Mouse (Mus musculus): ENCODE results near the gene Rnasek. TPM values are rescaled to one million over a fixed set of nuclear protein-coding genes. Genes with fewer than 3 reads are reported as not detected.

The Rnasek gene
- polyA plus RNA-seq, 1 experiment from 2014 or later: 241 TPM

GRCm38 (mm10) chr11:70200036-70200608, 39.5 kb downstream of the Rnasek start:
- no peaks in the 10 kb centered on the region for H3K27me3 ChIP-seq (ENCODE audit: insufficient read depth, low read length)
- DNase-seq (no peak), ATAC-seq (no peak)
- 63% methylated on average over 5 of the region's 5 CpGs for WGBS (ENCODE audit: insufficient replicate concordance)
- H3K4me2 ChIP-seq (ENCODE audit: low read depth, low read length): no peak overlapping the region
- no peaks in the 10 kb centered on the region for H3K9me3 ChIP-seq (ENCODE audit: low read length)
- no peaks in the 10 kb centered on the region for H3K36me3 ChIP-seq (replicated peaks; ENCODE audit: insufficient read depth, low read length)
- H3K4me3 ChIP-seq (ENCODE audit: low read depth, low read length): no peak overlapping the region
- H3K27ac ChIP-seq (ENCODE audit: low read depth): no peak overlapping the region
- no peak overlapping the region for H3K9ac ChIP-seq (replicated peaks)
- no peaks in the 10 kb centered on the region for H3K4me1 ChIP-seq (ENCODE audit: insufficient read depth)
- TF ChIP-seq CTCF (IDR thresholded peaks at IDR 0.05; ENCODE audit: low read depth) (no peak), EP300 (IDR thresholded peaks at IDR 0.05; ENCODE audit: low read depth) (no peak)

- 70% methylated on average over 8 of the region's 8 CpGs for WGBS (ENCODE audit: insufficient replicate concordance)
- Histone ChIP-seq H3K4me3 (ENCODE audit: low read depth, low read length) (no peak overlapping the region), H3K9ac (replicated peaks) (no peak overlapping the region), H3K4me1 (ENCODE audit: insufficient read depth) (no peaks in the 10 kb centered on the region), H3K27me3 (ENCODE audit: insufficient read depth, low read length) (no peaks in the 10 kb centered on the region), H3K36me3 (replicated peaks; ENCODE audit: insufficient read depth, low read length) (no peaks in the 10 kb centered on the region), H3K27ac (ENCODE audit: low read depth) (no peak overlapping the region), H3K9me3 (ENCODE audit: low read length) (no peaks in the 10 kb centered on the region), H3K4me2 (ENCODE audit: low read depth, low read length) (no peak overlapping the region)
- TF ChIP-seq EP300 (IDR thresholded peaks at IDR 0.05; ENCODE audit: low read depth) (no peak), CTCF (IDR thresholded peaks at IDR 0.05; ENCODE audit: low read depth) (no peak)
- no peak for DNase-seq
- ATAC-seq: no peak
Observed at GRCm38 (mm10) chr11:70199107-70199506, 40.5 kb downstream of the Rnasek start.

- WGBS (ENCODE audit: insufficient replicate concordance): 44% methylated on average over 3 of the region's 3 CpGs
- no peaks in the 10 kb centered on the region for H3K27me3 ChIP-seq (ENCODE audit: insufficient read depth, low read length)
- TF ChIP-seq EP300 (IDR thresholded peaks at IDR 0.05; ENCODE audit: low read depth) (no peak), CTCF (IDR thresholded peaks at IDR 0.05; ENCODE audit: low read depth) (no peak)
Observed at GRCm38 (mm10) chr11:70198332-70198731, 41.3 kb downstream of the Rnasek start.

GRCm38 (mm10) chr11:70193354-70194285, 46.0 kb downstream of the Rnasek start:
- no peaks in the 10 kb centered on the region for H3K4me1 ChIP-seq (ENCODE audit: insufficient read depth)
- no peaks in the 10 kb centered on the region for H3K36me3 ChIP-seq (replicated peaks; ENCODE audit: insufficient read depth, low read length)
- no peak overlapping the region for H3K4me3 ChIP-seq (ENCODE audit: low read depth, low read length)
- H3K9me3 ChIP-seq (ENCODE audit: low read length): no peaks in the 10 kb centered on the region
- no peak overlapping the region for H3K9ac ChIP-seq (replicated peaks)
- no peak for ATAC-seq
- WGBS (ENCODE audit: insufficient replicate concordance): 63% methylated on average over 11 of the region's 11 CpGs
- DNase-seq: no peak
- no peak overlapping the region for H3K4me2 ChIP-seq (ENCODE audit: low read depth, low read length)
- H3K27me3 ChIP-seq (ENCODE audit: insufficient read depth, low read length): no peaks in the 10 kb centered on the region
- TF ChIP-seq EP300 (IDR thresholded peaks at IDR 0.05; ENCODE audit: low read depth) (no peak), CTCF (IDR thresholded peaks at IDR 0.05; ENCODE audit: low read depth) (no peak)
- no peak overlapping the region for H3K27ac ChIP-seq (ENCODE audit: low read depth)

More at GRCm38 (mm10) chr11:70198332-70198731, 41.3 kb downstream of the Rnasek start:
- ATAC-seq (no peak), DNase-seq (no peak)
- no peaks in the 10 kb centered on the region for H3K9me3 ChIP-seq (ENCODE audit: low read length)
- H3K36me3 ChIP-seq (replicated peaks; ENCODE audit: insufficient read depth, low read length): no peaks in the 10 kb centered on the region
- no peaks in the 10 kb centered on the region for H3K4me1 ChIP-seq (ENCODE audit: insufficient read depth)
- H3K4me3 ChIP-seq (ENCODE audit: low read depth, low read length): no peak overlapping the region
- no peak overlapping the region for H3K9ac ChIP-seq (replicated peaks)
- H3K4me2 ChIP-seq (ENCODE audit: low read depth, low read length): no peak overlapping the region
- no peak overlapping the region for H3K27ac ChIP-seq (ENCODE audit: low read depth)

- Histone ChIP-seq H3K27ac (ENCODE audit: low read depth) (no peak overlapping the region), H3K9me3 (ENCODE audit: low read length) (no peaks in the 10 kb centered on the region), H3K27me3 (ENCODE audit: insufficient read depth, low read length) (no peaks in the 10 kb centered on the region), H3K4me1 (ENCODE audit: insufficient read depth) (no peaks in the 10 kb centered on the region), H3K4me3 (ENCODE audit: low read depth, low read length) (no peak overlapping the region), H3K4me2 (ENCODE audit: low read depth, low read length) (no peak overlapping the region), H3K9ac (replicated peaks) (no peak overlapping the region), H3K36me3 (replicated peaks; ENCODE audit: insufficient read depth, low read length) (no peaks in the 10 kb centered on the region)
- ATAC-seq: no peak
- TF ChIP-seq CTCF (IDR thresholded peaks at IDR 0.05; ENCODE audit: low read depth): no peak
- TF ChIP-seq EP300 (IDR thresholded peaks at IDR 0.05; ENCODE audit: low read depth): no peak
- WGBS (ENCODE audit: insufficient replicate concordance): 66% methylated on average over 4 of the region's 4 CpGs
- DNase-seq: no peak
Observed at GRCm38 (mm10) chr11:70192157-70192556, 47.5 kb downstream of the Rnasek start.

GRCm38 (mm10) chr11:70191188-70191587, 48.5 kb downstream of the Rnasek start:
- Histone ChIP-seq H3K36me3 (replicated peaks; ENCODE audit: insufficient read depth, low read length) (no peaks in the 10 kb centered on the region), H3K27ac (ENCODE audit: low read depth) (no peak overlapping the region), H3K27me3 (ENCODE audit: insufficient read depth, low read length) (no peaks in the 10 kb centered on the region), H3K4me2 (ENCODE audit: low read depth, low read length) (no peak overlapping the region), H3K4me1 (ENCODE audit: insufficient read depth) (no peaks in the 10 kb centered on the region), H3K4me3 (ENCODE audit: low read depth, low read length) (no peak overlapping the region), H3K9ac (replicated peaks) (no peak overlapping the region), H3K9me3 (ENCODE audit: low read length) (no peaks in the 10 kb centered on the region)
- ATAC-seq (no peak), DNase-seq (no peak)
- 73% methylated on average over 6 of the region's 6 CpGs for WGBS (ENCODE audit: insufficient replicate concordance)
- no peak for TF ChIP-seq EP300 (IDR thresholded peaks at IDR 0.05; ENCODE audit: low read depth)
- TF ChIP-seq CTCF (IDR thresholded peaks at IDR 0.05; ENCODE audit: low read depth): no peak
